Mouse (Mus musculus): ENCODE data around the gene Heca. TPM values are rescaled to one million over a fixed set of nuclear protein-coding genes. Genes with fewer than 3 reads are reported as not detected.
"Not testable (repeated sequence)": the region's sequence is repeated elsewhere in the genome, so short reads cannot be mapped to it uniquely, and the experiment has no call there.

Heca gene
- polyA plus RNA-seq, 1 experiment from 2014 or later: 4.0 TPM

DNA sequence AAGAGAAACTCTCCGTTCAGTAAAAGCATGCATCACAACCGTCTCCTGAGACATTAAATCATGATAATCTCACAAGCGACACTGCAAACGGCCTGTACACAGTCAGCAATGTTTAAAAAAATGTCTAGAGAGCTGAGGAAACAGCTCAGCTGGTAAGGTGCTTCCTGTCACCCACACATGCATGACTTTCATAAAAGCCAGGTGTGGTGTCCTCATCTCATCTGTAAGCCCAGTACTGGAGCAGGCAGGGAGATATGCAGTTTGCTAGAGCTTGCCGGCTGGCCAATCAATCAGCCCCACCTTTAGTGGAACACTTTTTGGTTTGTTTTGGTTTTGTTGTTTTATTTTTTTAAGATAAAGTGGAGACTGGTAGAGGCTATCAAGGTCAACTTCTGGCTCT, 27.9 kb downstream of the Heca start:
- Histone ChIP-seq H3K9ac (ENCODE audit: low read depth, low read length) (no peak overlapping the region), H3K4me1 (ENCODE audit: control insufficient read depth, insufficient read depth, low read length) (no peaks in the 10 kb centered on the region), H3K9me3 (replicated peaks; ENCODE audit: control insufficient read depth, low read length) (no peaks in the 10 kb centered on the region), H3K4me3 (ENCODE audit: low read depth, low read length) (no peak overlapping the region), H3K4me2 (no peak overlapping the region), H3K27me3 (ENCODE audit: control insufficient read depth, insufficient read depth, low read length) (no peaks in the 10 kb centered on the region), H3K36me3 (ENCODE audit: control insufficient read depth, insufficient read depth, low read length) (peaks cover 6% of the 10 kb centered on the region; the same call in 1 of the 2 replicates), H3K27ac (ENCODE audit: low read depth, low read length) (no peak overlapping the region)
- 40% methylated on average over 5 of the region's 5 CpGs for WGBS (ENCODE audit: insufficient replicate concordance)
- no peak for ATAC-seq (replicated peaks; ENCODE audit: insufficient number of reproducible peaks, low FRiP score, low TSS enrichment)

DNA sequence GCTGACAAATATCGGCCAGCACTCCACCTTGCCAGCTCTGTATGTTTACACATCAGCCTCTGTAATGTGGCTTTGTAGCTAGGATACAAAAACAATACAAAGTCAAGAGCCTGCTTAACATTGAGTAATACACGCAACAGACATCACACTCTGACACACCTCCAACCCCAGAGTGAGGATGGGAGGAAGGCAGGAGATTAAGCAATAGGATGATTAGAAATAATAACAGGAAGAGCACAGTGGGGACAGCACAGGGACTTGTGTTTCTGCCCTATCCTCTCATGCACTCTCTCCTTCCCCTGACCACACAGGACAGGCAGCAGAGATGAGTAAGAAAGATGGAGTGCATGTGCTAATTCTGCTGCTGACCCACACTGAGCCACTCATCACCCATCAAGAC, 28.8 kb downstream of the Heca start:
- H3K9ac ChIP-seq (ENCODE audit: low read depth, low read length): no peak overlapping the region
- WGBS (ENCODE audit: insufficient replicate concordance): 74% methylated on average over 2 of the region's 2 CpGs
- H3K4me2 ChIP-seq: no peak overlapping the region
- no peak for ATAC-seq (replicated peaks; ENCODE audit: insufficient number of reproducible peaks, low FRiP score, low TSS enrichment)
- H3K27ac ChIP-seq (ENCODE audit: low read depth, low read length): no peak overlapping the region
- no peak overlapping the region for H3K4me3 ChIP-seq (ENCODE audit: low read depth, low read length)
- no peaks in the 10 kb centered on the region for H3K4me1 ChIP-seq (ENCODE audit: control insufficient read depth, insufficient read depth, low read length)
- no peaks in the 10 kb centered on the region for H3K9me3 ChIP-seq (replicated peaks; ENCODE audit: control insufficient read depth, low read length)
- no peaks in the 10 kb centered on the region for H3K27me3 ChIP-seq (ENCODE audit: control insufficient read depth, insufficient read depth, low read length)
- H3K36me3 ChIP-seq (ENCODE audit: control insufficient read depth, insufficient read depth, low read length): peaks cover 8% of the 10 kb centered on the region; the same call in 1 of the 2 replicates

DNA sequence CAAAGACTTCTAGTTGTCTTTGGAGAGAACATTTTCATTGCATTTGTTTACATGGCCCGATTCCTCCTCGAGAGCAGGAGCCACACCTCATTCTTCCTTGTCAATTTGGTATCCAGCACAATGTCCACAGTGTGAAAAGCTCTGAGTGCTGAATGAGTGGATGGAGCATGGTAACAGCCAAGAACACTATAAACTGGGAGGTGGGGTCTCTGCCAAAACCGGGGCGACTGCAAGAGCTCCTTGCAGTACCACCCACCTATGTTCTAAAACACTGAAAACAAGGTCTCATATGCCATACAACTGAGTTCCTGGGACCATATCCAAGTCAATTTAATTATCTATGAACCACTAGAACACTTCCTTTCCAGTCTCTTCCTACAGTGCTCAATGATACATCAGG, 39.1 kb downstream of the Heca start:
- Histone ChIP-seq H3K36me3 (ENCODE audit: control insufficient read depth, insufficient read depth, low read length) (0 out of 2 replicates have a peak, but pooled peaks cover 8% of the 10 kb centered on the region), H3K27ac (ENCODE audit: low read depth, low read length) (no peak overlapping the region), H3K9ac (ENCODE audit: low read depth, low read length) (no peak overlapping the region), H3K4me1 (ENCODE audit: control insufficient read depth, insufficient read depth, low read length) (no peaks in the 10 kb centered on the region), H3K9me3 (replicated peaks; ENCODE audit: control insufficient read depth, low read length) (no peaks in the 10 kb centered on the region), H3K4me3 (ENCODE audit: low read depth, low read length) (no peak overlapping the region), H3K4me2 (no peak overlapping the region), H3K27me3 (ENCODE audit: control insufficient read depth, insufficient read depth, low read length) (no peaks in the 10 kb centered on the region)
- 75% methylated on average over 4 of the region's 4 CpGs for WGBS (ENCODE audit: insufficient replicate concordance)
- ATAC-seq (replicated peaks; ENCODE audit: insufficient number of reproducible peaks, low FRiP score, low TSS enrichment): no peak

DNA sequence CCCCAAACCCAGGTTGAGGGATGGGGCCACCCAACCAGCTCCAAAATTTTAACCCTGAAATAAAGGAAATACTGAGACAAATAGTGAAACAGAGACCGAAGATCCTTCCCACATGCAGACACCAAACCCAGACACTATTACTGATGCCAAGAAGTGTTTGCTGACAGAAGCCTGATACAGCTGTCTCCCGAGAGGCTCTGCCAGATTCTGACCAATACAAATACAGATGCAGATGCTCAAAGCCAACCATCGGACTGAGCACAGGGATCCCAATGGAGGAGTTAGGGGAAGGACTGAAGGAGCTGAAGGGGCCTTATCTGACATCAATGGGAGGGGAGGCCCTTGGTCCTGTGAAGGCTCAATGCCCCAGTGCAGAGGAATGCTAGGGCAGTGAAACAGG, 41.5 kb downstream of the Heca start:
- H3K9me3 ChIP-seq (replicated peaks; ENCODE audit: control insufficient read depth, low read length); H3K27me3 ChIP-seq (ENCODE audit: control insufficient read depth, insufficient read depth, low read length); H3K4me2 ChIP-seq; H3K9ac ChIP-seq (ENCODE audit: low read depth, low read length); H3K4me3 ChIP-seq (ENCODE audit: low read depth, low read length); ATAC-seq (replicated peaks; ENCODE audit: insufficient number of reproducible peaks, low FRiP score, low TSS enrichment); H3K4me1 ChIP-seq (ENCODE audit: control insufficient read depth, insufficient read depth, low read length); H3K27ac ChIP-seq (ENCODE audit: low read depth, low read length): not testable (repeated sequence)
- WGBS (ENCODE audit: insufficient replicate concordance): 48% methylated on average over 3 of the region's 3 CpGs
- H3K36me3 ChIP-seq (ENCODE audit: control insufficient read depth, insufficient read depth, low read length): peaks cover 11% of the 10 kb centered on the region

DNA sequence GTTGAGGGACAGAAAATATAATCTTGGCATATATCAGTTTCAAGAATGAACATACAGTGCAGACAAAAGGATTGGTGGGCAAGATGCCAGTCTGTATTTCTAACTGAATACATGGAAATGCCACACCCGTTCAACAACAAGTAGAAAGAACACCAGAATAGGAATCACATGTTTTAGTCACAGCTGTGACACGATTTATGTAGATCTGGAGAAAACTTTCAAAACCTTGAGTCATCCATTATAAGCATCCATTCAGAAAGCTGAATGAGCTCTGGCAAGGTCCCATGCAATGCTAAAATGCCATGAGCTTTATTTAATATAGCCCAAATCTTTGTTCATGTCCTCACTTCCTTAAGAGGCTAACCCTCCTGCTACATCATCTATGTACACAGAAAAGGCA, 44.4 kb downstream of the Heca start:
- Histone ChIP-seq H3K27me3 (ENCODE audit: control insufficient read depth, insufficient read depth, low read length) (no peaks in the 10 kb centered on the region), H3K27ac (ENCODE audit: low read depth, low read length) (no peak overlapping the region), H3K9me3 (replicated peaks; ENCODE audit: control insufficient read depth, low read length) (no peaks in the 10 kb centered on the region), H3K4me2 (no peak overlapping the region), H3K9ac (ENCODE audit: low read depth, low read length) (no peak overlapping the region), H3K4me1 (ENCODE audit: control insufficient read depth, insufficient read depth, low read length) (no peaks in the 10 kb centered on the region), H3K4me3 (ENCODE audit: low read depth, low read length) (no peak overlapping the region), H3K36me3 (ENCODE audit: control insufficient read depth, insufficient read depth, low read length) (peaks cover 11% of the 10 kb centered on the region)
- ATAC-seq (replicated peaks; ENCODE audit: insufficient number of reproducible peaks, low FRiP score, low TSS enrichment): no peak
- 78% methylated on average over 2 of the region's 2 CpGs for WGBS (ENCODE audit: insufficient replicate concordance)

DNA sequence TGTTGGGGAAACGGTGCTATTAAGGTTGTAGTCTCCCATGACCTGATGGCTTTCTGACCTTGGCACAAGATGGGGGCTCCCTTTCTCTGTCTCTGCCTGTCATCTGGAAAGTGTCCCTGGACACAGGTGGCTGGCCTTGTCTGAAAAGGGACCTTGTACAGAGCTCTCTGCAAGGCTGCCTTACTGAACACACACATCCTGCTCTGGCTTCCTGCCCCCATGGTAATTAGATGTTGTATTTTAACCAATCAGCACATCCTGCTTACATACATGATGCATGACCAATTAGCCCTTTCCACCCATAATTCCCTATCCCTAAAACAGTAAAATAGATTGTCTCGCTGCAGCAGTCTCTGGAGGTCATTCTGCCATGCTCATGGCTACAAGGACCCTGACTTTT, 67.1 kb downstream of the Heca start:
- no peaks in the 10 kb centered on the region for H3K9me3 ChIP-seq (replicated peaks; ENCODE audit: control insufficient read depth, low read length)
- ATAC-seq (replicated peaks; ENCODE audit: insufficient number of reproducible peaks, low FRiP score, low TSS enrichment): no peak
- no peaks in the 10 kb centered on the region for H3K36me3 ChIP-seq (ENCODE audit: control insufficient read depth, insufficient read depth, low read length)
- H3K4me1 ChIP-seq (ENCODE audit: control insufficient read depth, insufficient read depth, low read length): no peaks in the 10 kb centered on the region; the same call in 1 of the 2 replicates
- no peak overlapping the region for H3K27ac ChIP-seq (ENCODE audit: low read depth, low read length)
- WGBS (ENCODE audit: insufficient replicate concordance): 58% methylated on average over 2 of the region's 2 CpGs
- no peak overlapping the region for H3K4me2 ChIP-seq
- H3K4me3 ChIP-seq (ENCODE audit: low read depth, low read length): no peak overlapping the region
- H3K27me3 ChIP-seq (ENCODE audit: control insufficient read depth, insufficient read depth, low read length): no peaks in the 10 kb centered on the region
- H3K9ac ChIP-seq (ENCODE audit: low read depth, low read length): no peak overlapping the region

DNA sequence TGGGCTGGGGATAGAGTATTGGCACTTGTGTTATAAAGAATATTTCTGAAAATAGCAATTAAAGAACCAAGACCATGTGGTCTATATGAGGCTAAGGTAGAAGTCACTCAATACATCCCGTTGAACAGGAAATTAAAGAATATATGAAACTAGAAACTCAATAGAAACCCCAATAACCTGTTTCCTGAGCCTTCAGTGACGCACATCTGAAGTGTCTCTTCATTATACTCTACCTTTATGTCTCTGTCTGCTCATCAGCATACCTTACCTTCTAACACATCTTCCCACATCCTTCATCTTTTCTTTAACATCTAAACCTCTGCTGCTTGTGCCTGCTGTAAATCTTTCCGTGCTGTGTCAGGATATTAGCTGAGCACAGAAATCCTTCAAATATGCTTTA, 67.8 kb downstream of the Heca start:
- no peak overlapping the region for H3K27ac ChIP-seq (ENCODE audit: low read depth, low read length)
- H3K9ac ChIP-seq (ENCODE audit: low read depth, low read length): no peak overlapping the region
- H3K4me1 ChIP-seq (ENCODE audit: control insufficient read depth, insufficient read depth, low read length): no peaks in the 10 kb centered on the region; the same call in 1 of the 2 replicates
- H3K4me2 ChIP-seq: no peak overlapping the region
- no peaks in the 10 kb centered on the region for H3K27me3 ChIP-seq (ENCODE audit: control insufficient read depth, insufficient read depth, low read length)
- no peak overlapping the region for H3K4me3 ChIP-seq (ENCODE audit: low read depth, low read length)
- 83% methylated on average over 3 of the region's 3 CpGs for WGBS (ENCODE audit: insufficient replicate concordance)
- no peak for ATAC-seq (replicated peaks; ENCODE audit: insufficient number of reproducible peaks, low FRiP score, low TSS enrichment)
- no peaks in the 10 kb centered on the region for H3K36me3 ChIP-seq (ENCODE audit: control insufficient read depth, insufficient read depth, low read length)
- no peaks in the 10 kb centered on the region for H3K9me3 ChIP-seq (replicated peaks; ENCODE audit: control insufficient read depth, low read length)

DNA sequence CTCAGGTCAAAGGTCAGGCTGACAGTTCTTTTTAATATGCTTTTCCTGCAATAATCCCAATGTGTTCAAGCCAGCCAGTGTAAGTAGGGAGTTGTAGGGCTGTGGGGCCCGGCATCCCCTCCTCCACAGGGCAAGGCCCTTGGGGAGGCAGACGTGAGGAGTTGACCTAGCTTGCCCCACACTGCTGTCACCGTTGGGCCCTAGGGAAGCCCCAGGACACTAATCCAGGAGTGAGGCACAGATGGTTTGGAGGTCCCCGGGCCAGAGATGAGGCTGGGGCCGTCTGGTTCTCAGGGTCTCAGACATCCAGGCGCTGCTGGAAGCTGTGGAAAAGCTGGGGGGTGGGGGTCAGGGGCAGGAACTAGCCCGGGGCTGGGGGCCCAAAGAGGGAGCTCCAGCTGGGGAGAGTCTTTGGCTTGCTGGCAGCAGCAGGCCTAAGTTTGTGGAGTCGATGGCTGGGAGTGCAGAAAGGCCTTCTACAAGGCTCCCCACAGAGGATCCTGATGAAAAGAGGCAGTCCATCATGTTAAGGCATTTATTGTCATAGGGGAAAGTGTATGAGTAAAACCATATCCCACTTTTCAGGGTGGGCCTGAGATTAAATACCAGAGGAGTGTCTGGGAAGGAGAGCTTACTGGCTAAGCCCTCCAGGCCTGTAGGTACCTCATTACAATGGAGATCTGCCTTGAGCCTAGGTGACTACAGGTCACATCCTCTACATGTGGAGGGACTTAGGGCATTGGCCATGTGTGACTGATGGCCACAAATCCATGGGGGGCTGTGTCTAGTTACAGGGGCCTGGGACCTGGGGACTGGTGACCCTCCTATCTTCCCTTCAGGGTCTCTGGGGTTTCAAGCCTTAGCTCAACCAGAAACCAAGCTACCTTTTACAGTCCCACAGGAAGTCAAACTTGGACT, 69.6 kb downstream of the Heca start:
- Histone ChIP-seq H3K27me3 (ENCODE audit: control insufficient read depth, insufficient read depth, low read length) (no peaks in the 10 kb centered on the region), H3K27ac (ENCODE audit: low read depth, low read length) (no peak overlapping the region), H3K36me3 (ENCODE audit: control insufficient read depth, insufficient read depth, low read length) (no peaks in the 10 kb centered on the region), H3K9me3 (replicated peaks; ENCODE audit: control insufficient read depth, low read length) (no peaks in the 10 kb centered on the region), H3K4me2 (no peak overlapping the region), H3K9ac (ENCODE audit: low read depth, low read length) (no peak overlapping the region), H3K4me3 (ENCODE audit: low read depth, low read length) (no peak overlapping the region), H3K4me1 (ENCODE audit: control insufficient read depth, insufficient read depth, low read length) (no peaks in the 10 kb centered on the region; the same call in 1 of the 2 replicates)
- whole genome bisulfite sequencing (ENCODE audit: insufficient replicate concordance): 34% methylated on average over 8 of the region's 8 CpGs
- no peak for ATAC-seq (replicated peaks; ENCODE audit: insufficient number of reproducible peaks, low FRiP score, low TSS enrichment)

All from heart, embryonic 11.5 days (tissue).